Mouse (Mus musculus): ENCODE results near the gene Trim80.

Trim80 gene

GRCm38 (mm10) chr11:115423091-115423490, 17.3 kb upstream of the Trim80 start:
- H3K27me3 ChIP-seq (ENCODE audit: insufficient read depth, low read length), result no peaks in the 10 kb centered on the region
- no peaks in the 10 kb centered on the region for H3K9me3 ChIP-seq (ENCODE audit: low read length)
- TF ChIP-seq NANOG (IDR thresholded peaks at IDR 0.05; ENCODE audit: borderline replicate concordance, low read length) (no peak), CTCF (conservative IDR thresholded peaks at IDR 0.05; ENCODE audit: low read length) (no peak), POU5F1 (IDR thresholded peaks at IDR 0.05; ENCODE audit: borderline replicate concordance, low read length) (no peak)
- H3K4me1 ChIP-seq (replicated peaks; ENCODE audit: low read depth, low read length), result peaks cover 53% of the 10 kb centered on the region
- no peak overlapping the region for H3K4me3 ChIP-seq (replicated peaks; ENCODE audit: low read length)
- H3K36me3 ChIP-seq (ENCODE audit: insufficient read depth, low read length), result peaks cover 37% of the 10 kb centered on the region

DNA sequence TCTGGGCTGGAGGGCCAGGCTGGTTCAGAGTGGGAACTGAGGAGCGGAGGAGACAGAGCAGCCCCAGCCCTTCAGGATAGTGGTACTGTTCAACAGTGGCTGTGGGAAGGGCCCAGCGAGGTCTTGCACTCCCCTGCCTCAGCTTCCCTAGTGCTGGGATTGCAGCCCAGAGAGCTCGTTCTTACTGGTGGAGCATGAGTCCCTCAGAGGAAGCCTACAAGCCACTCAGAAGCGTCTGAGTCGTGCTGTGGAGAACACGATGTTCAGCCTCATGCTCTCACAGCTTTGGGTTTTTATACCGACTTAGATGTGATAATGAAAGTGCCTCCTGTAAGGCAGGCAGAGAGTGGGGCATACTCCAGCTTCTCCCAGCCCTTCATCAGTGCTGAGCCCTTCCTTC, 15.7 kb upstream of the Trim80 start:
- H3K9me3 ChIP-seq (ENCODE audit: low read length), result no peaks in the 10 kb centered on the region
- peaks cover 49% of the 10 kb centered on the region for H3K4me1 ChIP-seq (replicated peaks; ENCODE audit: low read depth, low read length)
- H3K27me3 ChIP-seq (ENCODE audit: insufficient read depth, low read length), result no peaks in the 10 kb centered on the region
- TF ChIP-seq CTCF (conservative IDR thresholded peaks at IDR 0.05; ENCODE audit: low read length) (no peak), NANOG (IDR thresholded peaks at IDR 0.05; ENCODE audit: borderline replicate concordance, low read length) (no peak), POU5F1 (IDR thresholded peaks at IDR 0.05; ENCODE audit: borderline replicate concordance, low read length) (no peak)
- H3K36me3 ChIP-seq (ENCODE audit: insufficient read depth, low read length), result peaks cover 44% of the 10 kb centered on the region
- no peak overlapping the region for H3K4me3 ChIP-seq (replicated peaks; ENCODE audit: low read length)

- H3K27me3 ChIP-seq (ENCODE audit: insufficient read depth, low read length), result no peaks in the 10 kb centered on the region
- H3K9me3 ChIP-seq (ENCODE audit: low read length), result no peaks in the 10 kb centered on the region
- H3K4me1 ChIP-seq (replicated peaks; ENCODE audit: low read depth, low read length), result peaks cover 52% of the 10 kb centered on the region
These were observed 14.7 kb upstream of the Trim80 start for GRCm38 (mm10) chr11:115425671-115426070.

DNA sequence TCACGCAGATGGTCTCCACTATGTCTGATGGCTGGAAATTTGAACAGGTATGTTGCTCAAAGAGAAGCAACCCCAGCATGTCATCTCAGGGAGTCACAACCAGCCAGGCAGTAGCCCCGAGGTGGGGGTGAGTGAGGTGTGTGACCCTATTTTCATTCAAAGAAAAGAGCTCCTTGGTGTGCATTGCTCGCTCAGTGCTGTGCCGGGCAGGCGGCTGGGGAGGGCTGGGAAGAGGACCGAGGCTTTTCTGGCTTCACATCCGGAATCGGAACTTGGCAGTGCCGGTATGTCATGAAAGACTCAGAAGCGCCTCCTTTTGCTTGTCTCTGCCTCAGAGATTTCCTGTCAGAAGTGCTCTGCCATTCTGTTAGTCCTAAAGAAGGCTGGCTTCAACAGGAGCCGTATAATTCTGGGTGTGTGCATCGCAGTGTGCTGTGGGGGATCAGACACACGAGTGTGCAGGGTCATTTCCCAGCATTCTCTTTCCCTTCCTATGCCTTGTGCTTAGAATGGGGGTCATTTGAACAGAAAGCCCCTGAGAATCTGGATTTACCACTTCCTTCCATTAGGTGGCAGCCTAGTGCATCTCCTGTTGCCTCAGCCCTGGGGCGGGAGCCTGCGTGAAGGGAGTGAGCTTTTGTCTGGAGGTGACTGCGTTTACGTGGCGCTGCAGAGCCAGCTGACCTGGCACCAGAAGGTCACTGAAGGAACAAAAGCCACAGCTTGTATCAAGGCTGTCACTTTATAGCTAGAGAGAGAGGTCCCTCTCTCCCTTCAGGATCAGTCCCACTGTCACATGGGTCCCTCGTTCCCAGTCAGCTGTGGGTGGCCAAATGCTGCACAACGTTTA, 12.6 kb upstream of the Trim80 start:
- peaks cover 32% of the 10 kb centered on the region for H3K4me1 ChIP-seq (replicated peaks; ENCODE audit: low read depth, low read length)

More at GRCm38 (mm10) chr11:115425671-115426070, 14.7 kb upstream of the Trim80 start:
- TF ChIP-seq NANOG (IDR thresholded peaks at IDR 0.05; ENCODE audit: borderline replicate concordance, low read length) (no peak), POU5F1 (IDR thresholded peaks at IDR 0.05; ENCODE audit: borderline replicate concordance, low read length) (no peak), CTCF (conservative IDR thresholded peaks at IDR 0.05; ENCODE audit: low read length) (no peak)
- Histone ChIP-seq H3K36me3 (ENCODE audit: insufficient read depth, low read length) (peaks cover 54% of the 10 kb centered on the region), H3K4me3 (replicated peaks; ENCODE audit: low read length) (no peak overlapping the region)

GRCm38 (mm10) chr11:115429307-115429706, 11.0 kb upstream of the Trim80 start:
- Histone ChIP-seq H3K36me3 (ENCODE audit: insufficient read depth, low read length) (peaks cover 66% of the 10 kb centered on the region), H3K4me3 (replicated peaks; ENCODE audit: low read length) (no peak overlapping the region), H3K27me3 (ENCODE audit: insufficient read depth, low read length) (no peaks in the 10 kb centered on the region), H3K4me1 (replicated peaks; ENCODE audit: low read depth, low read length) (peaks cover 36% of the 10 kb centered on the region), H3K9me3 (ENCODE audit: low read length) (no peaks in the 10 kb centered on the region)
- no peak for TF ChIP-seq NANOG (IDR thresholded peaks at IDR 0.05; ENCODE audit: borderline replicate concordance, low read length)
- no peak for TF ChIP-seq CTCF (conservative IDR thresholded peaks at IDR 0.05; ENCODE audit: low read length)
- no peak for TF ChIP-seq POU5F1 (IDR thresholded peaks at IDR 0.05; ENCODE audit: borderline replicate concordance, low read length)

More for the DNA sequence above, 12.6 kb upstream of the Trim80 start:
- no peaks in the 10 kb centered on the region for H3K9me3 ChIP-seq (ENCODE audit: low read length)
- H3K36me3 ChIP-seq (ENCODE audit: insufficient read depth, low read length), result peaks cover 71% of the 10 kb centered on the region
- H3K4me3 ChIP-seq (replicated peaks; ENCODE audit: low read length), result peak overlapping the region; percentile 70
- H3K27me3 ChIP-seq (ENCODE audit: insufficient read depth, low read length), result no peaks in the 10 kb centered on the region
- TF ChIP-seq POU5F1 (IDR thresholded peaks at IDR 0.05; ENCODE audit: borderline replicate concordance, low read length) (no peak), CTCF (conservative IDR thresholded peaks at IDR 0.05; ENCODE audit: low read length) (peak; percentile 61)

DNA sequence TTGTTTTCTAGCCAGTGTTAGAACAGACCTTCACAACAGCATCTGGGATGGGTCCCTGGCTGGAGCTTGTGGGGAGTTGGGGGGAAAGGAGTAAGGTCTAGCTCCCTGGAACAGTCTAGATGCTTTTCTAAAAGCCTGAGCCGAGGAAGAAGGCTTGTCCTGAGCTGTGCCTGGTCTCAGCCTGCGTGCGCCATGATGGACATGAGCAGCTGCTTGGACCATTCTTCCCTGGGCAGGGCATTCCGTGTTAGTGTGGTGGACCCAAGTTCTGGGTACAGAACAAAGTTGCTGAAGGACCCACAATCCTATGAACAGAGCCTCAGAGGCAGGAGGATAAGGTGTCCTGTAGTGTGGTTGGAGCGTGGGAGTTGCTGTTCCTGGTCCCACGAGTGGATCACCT, 9.8 kb upstream of the Trim80 start:
- H3K27me3 ChIP-seq (ENCODE audit: insufficient read depth, low read length), result 0 out of 2 replicates have a peak, but pooled peaks cover under 1% of the 10 kb centered on the region
- TF ChIP-seq CTCF (conservative IDR thresholded peaks at IDR 0.05; ENCODE audit: low read length) (no peak), POU5F1 (IDR thresholded peaks at IDR 0.05; ENCODE audit: borderline replicate concordance, low read length) (no peak), NANOG (IDR thresholded peaks at IDR 0.05; ENCODE audit: borderline replicate concordance, low read length) (no peak)
- peaks cover 48% of the 10 kb centered on the region for H3K4me1 ChIP-seq (replicated peaks; ENCODE audit: low read depth, low read length)

DNA sequence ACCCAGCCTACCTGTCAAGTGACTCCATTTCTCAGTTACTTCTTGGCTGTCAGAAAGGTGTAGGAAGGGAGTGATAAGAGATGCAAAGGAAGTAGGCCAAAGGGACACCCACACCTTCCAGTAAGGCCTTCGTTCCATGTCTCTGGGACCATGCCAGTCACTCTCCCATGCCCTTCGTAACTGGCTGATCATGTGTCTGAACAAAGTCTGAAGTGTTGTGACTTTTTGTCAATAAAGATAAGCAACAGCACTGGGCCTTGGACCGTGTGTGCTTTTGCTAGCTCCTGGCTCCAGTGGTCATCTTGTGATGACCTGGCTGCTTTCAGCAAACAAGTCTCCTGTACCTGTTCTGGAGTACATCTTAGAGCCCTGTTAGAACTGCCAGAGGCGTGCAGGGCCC, 7.5 kb upstream of the Trim80 start:
- H3K36me3 ChIP-seq (ENCODE audit: insufficient read depth, low read length), result peaks cover 44% of the 10 kb centered on the region
- H3K4me3 ChIP-seq (replicated peaks; ENCODE audit: low read length), result no peak overlapping the region
- no peaks in the 10 kb centered on the region for H3K9me3 ChIP-seq (ENCODE audit: low read length)
- TF ChIP-seq POU5F1 (IDR thresholded peaks at IDR 0.05; ENCODE audit: borderline replicate concordance, low read length), result no peak
- TF ChIP-seq NANOG (IDR thresholded peaks at IDR 0.05; ENCODE audit: borderline replicate concordance, low read length), result no peak
- no peak for TF ChIP-seq CTCF (conservative IDR thresholded peaks at IDR 0.05; ENCODE audit: low read length)
- H3K27me3 ChIP-seq (ENCODE audit: insufficient read depth, low read length), result peaks cover 17% of the 10 kb centered on the region
- peaks cover 43% of the 10 kb centered on the region for H3K4me1 ChIP-seq (replicated peaks; ENCODE audit: low read depth, low read length)

More for the DNA sequence above, 9.8 kb upstream of the Trim80 start:
- H3K36me3 ChIP-seq (ENCODE audit: insufficient read depth, low read length), result peaks cover 53% of the 10 kb centered on the region
- H3K4me3 ChIP-seq (replicated peaks; ENCODE audit: low read length), result peak overlapping the region; percentile 26; the same call in 1 of the 2 replicates
- H3K9me3 ChIP-seq (ENCODE audit: low read length), result no peaks in the 10 kb centered on the region

DNA sequence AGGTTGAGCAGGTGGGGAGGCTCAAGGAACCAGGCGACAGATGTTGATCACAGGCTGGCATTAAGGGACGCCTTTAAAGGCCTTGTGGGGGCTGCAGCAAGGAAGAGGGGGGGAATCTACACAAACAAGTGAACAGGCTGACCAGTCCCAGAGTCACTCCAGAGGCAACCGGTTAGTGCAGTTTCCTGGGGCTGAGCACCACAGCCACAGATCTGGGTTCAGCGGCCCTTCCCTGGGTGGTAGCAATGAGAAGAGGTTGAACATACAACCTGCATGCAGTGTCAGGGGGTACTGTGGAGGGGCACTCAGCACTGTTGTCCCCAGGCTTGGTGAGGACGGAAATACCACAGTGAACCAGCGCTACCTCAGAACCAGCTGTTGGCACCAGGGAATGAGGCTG, 7.0 kb upstream of the Trim80 start:
- Histone ChIP-seq H3K36me3 (ENCODE audit: insufficient read depth, low read length) (peaks cover 43% of the 10 kb centered on the region), H3K4me3 (replicated peaks; ENCODE audit: low read length) (no peak overlapping the region), H3K9me3 (ENCODE audit: low read length) (no peaks in the 10 kb centered on the region), H3K4me1 (replicated peaks; ENCODE audit: low read depth, low read length) (peaks cover 38% of the 10 kb centered on the region), H3K27me3 (ENCODE audit: insufficient read depth, low read length) (peaks cover 17% of the 10 kb centered on the region)
- TF ChIP-seq NANOG (IDR thresholded peaks at IDR 0.05; ENCODE audit: borderline replicate concordance, low read length) (no peak), POU5F1 (IDR thresholded peaks at IDR 0.05; ENCODE audit: borderline replicate concordance, low read length) (no peak), CTCF (conservative IDR thresholded peaks at IDR 0.05; ENCODE audit: low read length) (no peak)
